Mouse (Mus musculus): Measurements from ENCODE around the gene Dnajc12. TPM values are rescaled to one million over a fixed set of nuclear protein-coding genes. Genes with fewer than 3 reads are reported as not detected.
A peak's percentile ranks its signal among the peaks of the same experiment; 100 is the strongest.
"Not testable (repeated sequence)": the region's sequence is repeated elsewhere in the genome, so short reads cannot be mapped to it uniquely, and the experiment has no call there.

The Dnajc12 gene
- total RNA-seq (2021): 10 to 100 TPM; 21.7 to 25.1 TPM
- long read RNA-seq, experiment 1, transcript Dnajc12-201 (5 exons, 3,025 nt): major isoform, 10 of 10 reads
- long read RNA-seq, experiment 1, partial matches to known transcripts: 0 of 10 reads
- long read RNA-seq, experiment 1, other reads (novel, unspliced or antisense): 0 of 10 reads
- long read RNA-seq, experiment 2, transcript Dnajc12-201 (5 exons, 3,025 nt): major isoform, 9 of 9 reads
- long read RNA-seq, experiment 2, partial matches to known transcripts: 0 of 9 reads
- long read RNA-seq, experiment 2, other reads (novel, unspliced or antisense): 0 of 9 reads

- peak; percentile 92 for DNase-seq (ENCODE audit: low spot score)
These were observed at the start of gene Dnajc12 for GRCm38 (mm10) chr10:63382372-63383279. Dnajc12 (plus strand) TSS chr10:63382443.

DNA sequence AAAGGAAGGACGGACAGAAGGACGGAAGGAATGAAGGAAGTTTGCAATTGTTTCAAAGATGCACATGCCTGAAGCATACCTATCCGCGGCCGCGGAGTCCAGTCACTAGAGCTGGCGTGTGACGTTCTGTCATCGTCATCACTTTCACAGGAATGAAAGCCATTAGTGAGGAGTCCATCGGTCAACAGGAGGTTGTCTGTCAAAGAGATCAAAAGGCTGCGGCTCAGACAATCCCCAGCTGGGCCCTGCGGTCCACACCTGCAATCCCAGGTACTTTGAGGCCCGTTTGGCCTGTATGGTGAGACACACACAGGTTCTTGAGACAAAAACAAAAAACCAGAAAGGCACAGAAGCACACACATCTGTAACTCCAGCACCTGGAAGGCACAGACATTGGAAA, 45.3 kb upstream of the Dnajc12 start:
- no peak for DNase-seq (ENCODE audit: low spot score)

- no peak for DNase-seq (ENCODE audit: low spot score)
These were observed 44.9 kb upstream of the Dnajc12 start for GRCm38 (mm10) chr10:63337326-63337725.

- peak; percentile 51 for DNase-seq (ENCODE audit: low spot score)
These were observed 44.0 kb upstream of the Dnajc12 start for GRCm38 (mm10) chr10:63337951-63338836.

- peak; percentile 90 for DNase-seq (ENCODE audit: low spot score)
These were observed 43.2 kb upstream of the Dnajc12 start for GRCm38 (mm10) chr10:63338914-63339643.

DNA sequence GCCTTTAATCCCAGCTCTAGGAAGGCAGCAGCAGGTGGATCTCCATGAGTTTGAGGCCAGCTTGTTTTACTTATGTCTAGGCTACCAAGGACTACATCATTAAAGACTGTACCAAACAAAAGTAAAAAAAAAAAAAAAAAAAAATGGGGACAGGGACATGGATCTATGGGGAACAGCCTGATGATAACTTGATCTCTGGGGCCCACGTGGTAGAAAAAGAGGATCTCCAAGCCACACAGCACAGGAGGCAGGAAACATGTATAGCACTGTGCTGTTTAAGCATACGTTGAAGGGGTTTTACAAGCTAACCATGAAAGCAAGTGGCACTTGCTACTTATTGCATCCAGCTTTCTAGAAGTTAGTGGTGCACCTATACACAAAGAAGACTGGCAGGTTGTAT, 40.9 kb upstream of the Dnajc12 start:
- DNase-seq (ENCODE audit: low spot score): no peak

DNA sequence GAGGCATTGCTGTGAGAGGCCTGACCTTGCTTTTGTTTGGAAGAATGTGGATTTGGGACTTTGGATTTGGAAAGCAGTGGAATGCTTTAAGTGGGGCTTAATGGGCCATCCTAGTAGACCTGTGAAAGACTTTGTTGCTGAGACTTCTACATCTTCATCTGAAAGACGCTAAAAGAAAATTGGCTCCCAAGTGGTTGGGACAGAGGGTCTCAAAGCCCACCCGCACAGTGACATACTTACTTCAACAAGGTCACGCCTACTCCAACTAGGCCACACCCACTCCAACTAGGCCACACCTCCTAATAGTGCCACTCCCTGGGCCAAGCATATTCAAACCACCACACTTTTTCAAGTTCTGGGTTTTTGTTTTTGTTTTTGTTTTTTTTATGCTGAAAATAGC, 37.5 kb upstream of the Dnajc12 start:
- DNase-seq (ENCODE audit: low spot score): no peak

DNA sequence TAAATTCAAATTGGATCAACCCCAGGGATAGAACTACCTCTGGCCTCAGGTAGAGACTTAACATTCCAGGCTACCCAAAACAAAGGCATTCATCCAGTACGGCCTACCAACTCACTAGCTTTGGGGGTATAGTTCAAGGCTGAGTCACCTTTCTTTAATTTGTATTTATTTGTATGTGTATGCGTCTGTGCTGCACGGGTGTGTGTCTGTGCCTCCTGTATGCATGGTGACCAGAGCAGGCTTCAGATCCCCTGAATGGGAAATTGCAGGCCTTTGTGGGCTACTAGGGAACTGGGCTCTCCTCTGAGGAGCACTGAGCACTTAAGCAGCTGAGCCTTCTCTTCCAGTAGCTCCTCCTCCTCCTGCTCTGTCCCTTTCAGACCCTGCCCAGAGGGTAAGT, 34.0 kb upstream of the Dnajc12 start:
- DNase-seq (ENCODE audit: low spot score): no peak

GRCm38 (mm10) chr10:63350666-63351065, 31.6 kb upstream of the Dnajc12 start:
- DNase-seq (ENCODE audit: low spot score): no peak

DNA sequence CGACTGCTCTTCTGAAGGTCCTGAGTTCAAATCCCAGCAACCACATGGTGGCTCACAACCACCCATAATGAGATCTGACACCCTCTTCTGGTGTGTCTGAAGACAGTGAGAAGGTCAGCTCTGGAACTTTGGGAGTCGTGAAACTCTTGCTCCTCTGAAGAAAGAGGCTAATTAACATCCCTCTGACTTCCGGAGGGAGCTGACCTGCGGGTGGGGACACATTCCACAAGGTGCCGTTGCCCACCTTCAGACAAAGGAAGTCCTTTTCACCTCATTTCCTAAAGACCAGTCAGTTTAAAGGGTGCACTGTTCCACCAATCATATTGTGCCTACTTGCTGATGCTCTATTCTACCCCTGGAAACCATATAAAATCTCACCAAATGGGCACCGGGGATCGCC, 31.1 kb upstream of the Dnajc12 start:
- DNase-seq (ENCODE audit: low spot score): not testable (repeated sequence)

- no peak for DNase-seq (ENCODE audit: low spot score)
These were observed 30.1 kb upstream of the Dnajc12 start for GRCm38 (mm10) chr10:63352111-63352510.

DNA sequence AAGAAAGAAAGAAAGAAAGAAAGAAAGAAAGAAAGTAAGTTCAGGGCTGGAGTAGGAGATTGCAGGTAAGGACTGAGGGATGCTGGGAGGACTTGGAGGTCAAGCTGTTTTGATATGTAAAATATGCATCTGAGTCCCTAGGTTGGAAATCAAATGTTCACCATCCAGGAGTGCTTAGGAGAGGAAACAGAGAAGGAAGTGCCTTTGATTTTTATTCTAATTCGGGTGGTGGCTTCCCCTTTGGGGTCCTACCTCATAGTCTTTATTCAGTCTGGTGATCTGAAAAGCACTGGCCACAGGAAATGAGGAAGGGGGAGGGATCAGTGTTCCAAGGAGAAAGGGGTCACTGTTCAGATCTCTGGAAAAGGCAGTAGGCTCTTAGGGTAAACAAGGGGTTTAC, 21.7 kb upstream of the Dnajc12 start:
- no peak for DNase-seq (ENCODE audit: low spot score)

DNA sequence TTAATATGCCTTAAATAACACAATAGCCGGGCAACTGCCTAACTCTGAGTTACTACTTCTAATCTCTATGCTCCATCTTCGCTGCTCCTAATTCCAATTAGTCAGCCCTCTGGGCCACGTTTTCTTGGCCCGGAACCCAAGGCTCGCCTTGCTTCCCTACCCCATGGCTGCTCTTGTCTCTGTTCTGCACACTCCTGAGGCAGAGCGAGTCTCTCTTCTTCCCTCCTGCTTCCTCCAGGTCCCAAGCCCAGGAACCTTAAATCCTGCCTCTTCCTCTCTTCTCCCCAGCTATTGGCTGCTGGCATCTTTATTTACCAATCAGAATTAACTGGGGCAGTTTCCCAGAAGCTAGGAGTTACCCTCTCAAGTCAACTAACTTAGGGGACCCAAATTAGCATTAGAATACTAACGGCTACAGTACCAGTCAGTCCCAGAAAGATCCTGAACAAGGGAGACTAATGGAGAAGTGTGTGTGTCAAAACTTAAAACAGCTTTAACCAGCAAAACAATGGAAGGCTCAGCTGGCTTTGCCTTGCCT, 16.3 kb upstream of the Dnajc12 start:
- DNase-seq (ENCODE audit: low spot score): no peak

DNA sequence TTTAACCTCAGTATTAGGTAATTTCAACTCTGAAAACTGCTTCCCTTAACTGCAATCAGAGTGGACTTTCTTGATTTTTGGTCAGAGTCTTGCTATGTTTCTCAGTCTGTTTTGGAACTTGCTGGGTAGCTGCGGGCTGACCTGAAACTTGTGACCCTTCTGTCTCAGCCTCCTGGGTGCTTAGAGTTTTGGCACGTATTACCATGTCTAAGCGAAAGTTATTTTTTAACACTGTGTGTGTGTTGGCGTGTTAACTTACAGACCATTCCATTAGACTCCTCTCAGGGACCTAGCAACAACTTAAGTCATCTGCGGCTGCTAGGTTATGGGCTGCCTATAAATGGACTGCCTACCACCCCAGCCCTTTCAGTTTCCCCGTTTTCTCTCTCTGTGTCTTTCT, 14.9 kb upstream of the Dnajc12 start:
- DNase-seq (ENCODE audit: low spot score): no peak

- DNase-seq (ENCODE audit: low spot score): no peak
These were observed 14.2 kb upstream of the Dnajc12 start for GRCm38 (mm10) chr10:63368041-63368440.

- DNase-seq (ENCODE audit: low spot score): no peak
These were observed 5.9 kb upstream of the Dnajc12 start for GRCm38 (mm10) chr10:63376303-63376702.

GRCm38 (mm10) chr10:63377468-63377867, 4.8 kb upstream of the Dnajc12 start:
- DNase-seq (ENCODE audit: low spot score): peak; percentile 62

DNA sequence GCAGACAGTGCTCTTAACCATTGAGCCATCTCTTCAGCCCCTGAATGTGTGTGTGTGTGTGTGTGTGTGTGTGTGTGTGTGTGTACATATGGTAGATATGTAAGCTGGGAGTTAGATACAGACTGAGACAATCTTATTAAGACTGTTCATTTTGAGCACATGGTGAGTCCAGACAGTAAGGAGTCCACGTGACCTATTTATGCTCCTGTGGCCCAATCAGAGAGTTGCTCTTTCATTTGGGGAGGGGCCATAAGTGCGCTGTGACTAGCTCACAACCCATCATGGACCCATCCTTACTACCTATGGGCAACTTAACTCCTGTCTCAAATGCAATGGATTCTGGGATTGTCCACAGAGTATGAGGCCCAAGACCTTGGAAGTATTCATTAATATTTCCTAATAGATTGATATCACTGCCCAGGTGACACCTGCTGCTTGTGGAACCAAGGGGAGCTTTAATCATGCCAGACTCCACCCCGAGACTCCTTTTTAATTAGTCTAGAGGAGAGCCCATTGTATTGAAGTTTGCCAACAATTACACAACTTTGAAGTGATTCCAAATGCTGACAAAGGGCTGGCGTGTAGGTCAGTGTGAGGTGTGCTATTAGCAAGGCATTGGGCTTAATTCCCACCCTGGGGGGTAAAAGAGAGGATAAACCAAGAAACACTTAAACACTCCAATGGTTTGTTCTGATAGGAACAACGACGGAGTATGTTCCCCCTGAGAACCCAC, 3.1 kb upstream of the Dnajc12 start:
- DNase-seq (ENCODE audit: low spot score): no peak

DNA sequence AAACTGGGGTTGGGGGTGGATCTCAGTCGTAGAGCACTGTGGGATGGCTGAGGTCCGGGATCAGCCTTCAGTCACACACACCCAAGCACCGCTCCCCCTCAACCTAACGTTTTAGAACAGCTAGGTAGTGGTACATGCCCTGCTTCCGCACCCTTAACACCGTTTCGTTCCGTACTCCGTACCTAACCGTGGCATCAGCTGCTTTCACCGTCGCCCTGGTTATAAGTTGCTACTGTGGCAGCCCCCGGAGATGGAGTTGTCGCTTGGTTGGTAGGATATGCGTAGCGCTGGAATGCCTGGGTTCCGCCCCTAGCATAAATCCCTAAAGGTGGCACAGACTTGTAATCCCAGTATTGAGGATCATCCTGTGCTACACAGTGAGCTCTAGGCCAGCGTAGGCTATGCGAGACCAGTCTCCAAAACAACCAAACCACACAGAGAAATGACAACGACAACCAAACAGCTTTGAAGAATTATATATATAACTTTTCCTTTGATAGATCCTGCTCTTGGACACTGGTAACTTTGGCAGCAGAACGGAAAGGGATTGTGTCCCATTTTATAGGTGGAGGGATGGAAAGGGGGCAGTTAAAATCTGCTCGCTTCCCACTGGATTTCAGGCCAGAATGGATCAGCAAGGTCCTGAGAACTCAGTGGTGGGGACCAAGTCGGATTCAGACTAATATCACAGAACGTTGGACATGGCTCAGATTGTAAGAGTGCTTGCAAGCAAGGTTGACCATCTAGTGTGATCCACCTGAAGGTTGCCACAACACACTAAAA, 554 bp upstream of the Dnajc12 start, which contains the start of gene Sirt1:
TSS of gene Sirt1 (minus strand) at position 207 of the 783 bp plus-strand sequence.
- DNase-seq (ENCODE audit: low spot score): no peak
